Mouse (Mus musculus) adrenal gland, adult 8-10 months (tissue): ENCODE measurements at regions not wholly inside any gene's neighbourhood (a gene's known extent, or its start where the extent isn't known, plus 50 kb on each side); places are given as distances from the start of the nearest gene placed in this dataset.

ENCODE experiments used
- DNase-seq: peaks from one replicate; pipeline ENCODE4 v3.0.0; 2022

GRCm38 (mm10) chr10:17602446-17602845, 120.6 kb upstream of the Cited2 start:
- DNase-seq: no peak

GRCm38 (mm10) chr10:17608220-17608619, 114.8 kb upstream of the Cited2 start:
- DNase-seq: no peak

GRCm38 (mm10) chr10:17610592-17610991, 112.4 kb upstream of the Cited2 start:
- DNase-seq: no peak

GRCm38 (mm10) chr10:17613281-17613680, 109.7 kb upstream of the Cited2 start:
- no peak for DNase-seq

GRCm38 (mm10) chr10:17618024-17618423, 105.0 kb upstream of the Cited2 start:
- no peak for DNase-seq

- no peak for DNase-seq
These were observed 103.4 kb upstream of the Cited2 start for GRCm38 (mm10) chr10:17619617-17620016.

- DNase-seq: no peak
These were observed 101.2 kb upstream of the Cited2 start for GRCm38 (mm10) chr10:17621703-17622385.

GRCm38 (mm10) chr10:17622802-17623201, 100.2 kb upstream of the Cited2 start:
- no peak for DNase-seq

- no peak for DNase-seq
These were observed 93.3 kb upstream of the Cited2 start for GRCm38 (mm10) chr10:17629709-17630108.

- no peak for DNase-seq
These were observed 92.0 kb upstream of the Cited2 start for GRCm38 (mm10) chr10:17630861-17631581.

GRCm38 (mm10) chr10:17631817-17632216, 91.2 kb upstream of the Cited2 start:
- no peak for DNase-seq

- no peak for DNase-seq
These were observed 89.9 kb upstream of the Cited2 start for GRCm38 (mm10) chr10:17632959-17633674.

GRCm38 (mm10) chr10:17645363-17645762, 77.7 kb upstream of the Cited2 start:
- DNase-seq: no peak

- DNase-seq: no peak
These were observed 76.6 kb upstream of the Cited2 start for GRCm38 (mm10) chr10:17646391-17646790.

- no peak for DNase-seq
These were observed 74.9 kb upstream of the Cited2 start for GRCm38 (mm10) chr10:17648077-17648476.

- DNase-seq: no peak
These were observed 71.8 kb upstream of the Cited2 start for GRCm38 (mm10) chr10:17650997-17651750.

- DNase-seq: no peak
These were observed 69.7 kb upstream of the Cited2 start for GRCm38 (mm10) chr10:17653325-17653724.

GRCm38 (mm10) chr10:17653785-17654184, 69.2 kb upstream of the Cited2 start:
- DNase-seq: no peak

GRCm38 (mm10) chr10:17654308-17654858, 68.6 kb upstream of the Cited2 start:
- DNase-seq: no peak

GRCm38 (mm10) chr10:17655459-17656051, 67.5 kb upstream of the Cited2 start:
- no peak for DNase-seq

GRCm38 (mm10) chr10:17656305-17656704, 66.7 kb upstream of the Cited2 start:
- no peak for DNase-seq

- no peak for DNase-seq
These were observed 66.0 kb upstream of the Cited2 start for GRCm38 (mm10) chr10:17656872-17657482.
